Mouse (Mus musculus) CH12.LX (cell line): ENCODE results near the gene C730034F03Rik. TPM values are rescaled to one million over a fixed set of nuclear protein-coding genes. Genes with fewer than 3 reads are reported as not detected.

Experiments used
- DNase-seq: peaks from one replicate; pipeline ENCODE4 v3.0.0-alpha.2; 2013; ENCODE audit errors: extremely low read depth
- H3K27ac ChIP-seq: 2 replicates; pipeline ENCODE4 v1.5.1; 2012; ENCODE audit warnings: low read depth, mild to moderate bottlenecking, control low read depth, moderate library complexity; ENCODE audit not compliant: insufficient read depth
- H3K27me3 ChIP-seq: replicated peaks from 2 replicates; pipeline ENCODE3; 2012; ENCODE audit warnings: inconsistent platforms
- H3K36me3 ChIP-seq, 2 experiments: replicated peaks in 1 of 2; 2 replicates each; pipeline versions ENCODE3 to v1.6.1; 2012; ENCODE audit warnings: inconsistent platforms in 1 of 2, low read length in 1 of 2, mild to moderate bottlenecking in 1 of 2, mixed read lengths in 1 of 2, moderate library complexity in 1 of 2; ENCODE audit not compliant: control insufficient read depth in 1 of 2, insufficient read depth in 1 of 2
- H3K4me1 ChIP-seq, 2 experiments: 2 replicates each; pipeline ENCODE4 v1.6.1; 2012; ENCODE audit warnings: inconsistent platforms in 1 of 2, moderate library complexity in 1 of 2; ENCODE audit not compliant: insufficient read depth in 2 of 2, control insufficient read depth in 1 of 2
- H3K4me2 ChIP-seq: 2 replicates; pipeline ENCODE4 v1.6.1; 2012; ENCODE audit warnings: low read depth, mild to moderate bottlenecking, control low read depth; ENCODE audit not compliant: poor library complexity, insufficient read depth, severe bottlenecking
- H3K4me3 ChIP-seq, 3 experiments: fragments of 150-350 bp in 1 of 3; sonication (generic) in 1 of 3; replicated peaks in 1 of 3; 2 replicates each; pipeline versions ENCODE3 to v1.5.1; 2011 to 2012; ENCODE audit warnings: low read depth in 2 of 3, low read length in 2 of 3, mild to moderate bottlenecking in 2 of 3, moderate library complexity in 2 of 3, control low read depth in 1 of 3, improper control_type of control experiment in 1 of 3, inconsistent platforms in 1 of 3, mixed read lengths in 1 of 3; ENCODE audit not compliant: poor library complexity in 1 of 3
- H3K79me2 ChIP-seq: replicated peaks from 2 replicates; pipeline ENCODE4 v1.6.1; 2012; ENCODE audit warnings: mild to moderate bottlenecking, moderate library complexity; ENCODE audit not compliant: control insufficient read depth, poor library complexity, insufficient read depth, severe bottlenecking; ENCODE audit errors: extremely low read depth
- H3K9ac ChIP-seq: 2 replicates; pipeline ENCODE4 v1.6.1; 2012; ENCODE audit warnings: low read depth, mild to moderate bottlenecking, control low read depth, moderate library complexity; ENCODE audit not compliant: insufficient read depth
- H3K9me3 ChIP-seq: replicated peaks from 2 replicates; pipeline ENCODE3; 2012; ENCODE audit warnings: low read length, inconsistent platforms, mixed read lengths
- BHLHE40 ChIP-seq: IDR thresholded peaks from 2 replicates; pipeline ENCODE4 v1.6.1; 2011; ENCODE audit warnings: mild to moderate bottlenecking, low read depth, low read length, improper control_type of control experiment
- CHD1 ChIP-seq: IDR thresholded peaks from 2 replicates; pipeline ENCODE4 v1.6.1; 2012; ENCODE audit warnings: low read depth, low read length, improper control_type of control experiment, inconsistent platforms
- E2F4 ChIP-seq: IDR thresholded peaks from 2 replicates; pipeline ENCODE4 v1.6.1; 2011; ENCODE audit warnings: low read depth, low read length, improper control_type of control experiment; ENCODE audit not compliant: insufficient replicate concordance
- ELF1 ChIP-seq: IDR thresholded peaks from 2 replicates; pipeline ENCODE4 v1.6.1; 2014; ENCODE audit warnings: low read depth, mild to moderate bottlenecking, inconsistent platforms, low read length, improper control_type of control experiment
- ETS1 ChIP-seq: conservative IDR thresholded peaks from 2 replicates; pipeline ENCODE4 v1.6.1; 2012; ENCODE audit warnings: low read depth, mild to moderate bottlenecking, inconsistent platforms, low read length, improper control_type of control experiment, moderate library complexity
- GABPA ChIP-seq: IDR thresholded peaks from 2 replicates; pipeline ENCODE4 v1.6.1; 2012; ENCODE audit warnings: low read depth, low read length, improper control_type of control experiment, inconsistent platforms; ENCODE audit not compliant: insufficient replicate concordance
- HCFC1 ChIP-seq: IDR thresholded peaks from 2 replicates; pipeline ENCODE4 v1.6.1; 2012; ENCODE audit warnings: low read depth, mild to moderate bottlenecking, inconsistent platforms, low read length, improper control_type of control experiment
- JUND ChIP-seq: conservative IDR thresholded peaks from 2 replicates; pipeline ENCODE4 v1.6.1; 2011; ENCODE audit warnings: low read depth, low read length, improper control_type of control experiment
- MXI1 ChIP-seq: IDR thresholded peaks from 2 replicates; pipeline ENCODE4 v1.6.1; 2011; ENCODE audit warnings: mild to moderate bottlenecking, low read depth, low read length, improper control_type of control experiment
- MYC ChIP-seq: IDR thresholded peaks from 2 replicates; pipeline ENCODE4 v1.6.1; 2011; ENCODE audit warnings: low read depth, mild to moderate bottlenecking, improper control_type of control experiment, low read length
- NELFE ChIP-seq: IDR thresholded peaks from 2 replicates; pipeline ENCODE4 v1.6.1; 2011; ENCODE audit warnings: low read depth, low read length, improper control_type of control experiment
- NRF1 ChIP-seq: IDR thresholded peaks from 2 replicates; pipeline ENCODE4 v1.6.1; 2014; ENCODE audit warnings: low read depth, mild to moderate bottlenecking, inconsistent platforms, low read length, improper control_type of control experiment, moderate library complexity
- POLR2A ChIP-seq: IDR thresholded peaks from 2 replicates; pipeline ENCODE4 v1.6.1; 2011; ENCODE audit warnings: low read depth, mild to moderate bottlenecking, improper control_type of control experiment, low read length
- RAD21 ChIP-seq: IDR thresholded peaks from 2 replicates; pipeline ENCODE4 v1.6.1; 2011; ENCODE audit warnings: low read depth, mild to moderate bottlenecking, low read length, improper control_type of control experiment, moderate library complexity
- SIN3A ChIP-seq: IDR thresholded peaks from 2 replicates; pipeline ENCODE4 v1.6.1; 2012; ENCODE audit warnings: low read length, improper control_type of control experiment, inconsistent platforms
- TBP ChIP-seq: conservative IDR thresholded peaks from 2 replicates; pipeline ENCODE4 v1.6.1; 2011; ENCODE audit warnings: low read depth, low read length, improper control_type of control experiment
- ZKSCAN1 ChIP-seq: IDR thresholded peaks from 2 replicates; pipeline ENCODE4 v1.6.1; 2012; ENCODE audit warnings: low read depth, inconsistent platforms, low read length, improper control_type of control experiment, borderline replicate concordance
- ZMIZ1 ChIP-seq: IDR thresholded peaks from 2 replicates; pipeline ENCODE4 v1.6.1; 2012; ENCODE audit warnings: low read depth, mild to moderate bottlenecking, inconsistent platforms, low read length, improper control_type of control experiment
- dilution Hi-C: fragments of 300-500 bp; cut with MboI; formaldehyde crosslinking; loops from 2 replicates; pipeline ENCODE4 v1.14.3; 2020; ENCODE audit warnings: low sequenced_read_pairs; ENCODE audit not compliant: extremely low pct_unique_long_range_greater_than_20kb, extremely low pct_ligation_motif_present
- in situ Hi-C: fragments of 300-500 bp; cut with MboI; formaldehyde crosslinking; loops from 3 replicates; pipeline ENCODE4 v1.14.3; 2019; ENCODE audit warnings: low sequenced_read_pairs, low pct_ligation_motif_present, low pct_unique_long_range_greater_than_20kb, mixed read lengths
- polyA plus RNA-seq: library from polyadenylated mRNA; unstranded; fragments of >175 nt; gene quantifications from 2 replicates; pipeline ENCODE4 v1.2.1, GENCODE M21; 2012; ENCODE audit warnings: low read depth; ENCODE audit not compliant: insufficient read length
- total RNA-seq, 2 experiments: library from RNA; depleted of rRNA; stranded (reverse); fragments of 300-350 nt in 1 of 2; fragments of >200 nt in 1 of 2; gene quantifications; 2 replicates each; pipeline ENCODE4 v1.2.3; 2012 to 2014

Gene C730034F03Rik
- total and polyA plus RNA-seq, 3 experiments: 0.35 to 3.6 (median 1.1) TPM

GRCm38 (mm10) chr15:89429352-89430221, at the start of gene C730034F03Rik, which contains the start of the genes Gm44502 and Chkb (continued):
- TF ChIP-seq RAD21: no peak
- TF ChIP-seq, all 38 proteins: peak for 18

DNA sequence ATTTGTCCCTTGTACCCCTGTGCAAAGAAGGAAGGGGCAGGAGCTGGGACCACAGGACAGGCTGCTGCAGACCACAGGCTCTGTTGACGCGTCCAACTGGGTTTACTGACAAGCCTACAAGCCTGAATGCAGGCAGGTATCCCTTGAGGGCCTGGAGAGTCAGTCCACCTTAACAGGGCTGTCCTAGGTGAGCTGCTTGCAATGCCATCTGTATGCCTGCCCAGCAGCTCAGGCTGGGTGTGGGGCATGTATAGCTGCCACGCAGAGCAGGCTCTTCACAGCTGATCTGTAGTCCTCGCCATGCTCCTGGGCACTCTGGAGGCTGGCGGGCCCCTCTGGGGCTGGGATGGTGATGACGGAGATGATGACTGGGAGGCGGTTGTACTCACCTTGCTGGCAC, 44.8 kb upstream of the C730034F03Rik start, which contains the start of gene Klhdc7b:
Gene Klhdc7b, plus strand, starts transcription at position 301 of the 400 bp plus-strand sequence.
- Histone ChIP-seq H3K4me3 (no peak within 1 kb of the TSS), H3K27ac (no peak within 1 kb of the TSS), H3K9ac (no peak within 1 kb of the TSS), H3K4me1 (no peaks in the 10 kb centered on the region), H3K9me3 (no peaks in the 10 kb centered on the region), H3K36me3 (no peaks in the 10 kb centered on the region), H3K79me2 (no peaks in the 10 kb centered on the region), H3K4me2 (no peak within 1 kb of the TSS), H3K27me3 (peaks cover 49% of the 10 kb centered on the region)
- TF ChIP-seq NELFE (no peak), MYC (no peak), JUND (no peak), MXI1 (no peak), E2F4 (no peak), SIN3A (no peak), POLR2A (no peak), CHD1 (no peak), RAD21 (no peak), ZKSCAN1 (no peak), ETS1 (no peak), NRF1 (no peak), BHLHE40 (no peak)
- no peak for DNase-seq
- in situ Hi-C loops: no loop called here
- dilution Hi-C loops: no loop called here

- peaks cover 58% of the 10 kb centered on the region for H3K27me3 ChIP-seq
- in situ Hi-C loops (no loop called here), dilution Hi-C loops (no loop called here)
- no peaks in the 10 kb centered on the region for H3K79me2 ChIP-seq
- no peak overlapping the region for H3K27ac ChIP-seq
- DNase-seq: no peak
- H3K4me3 ChIP-seq: no peak overlapping the region
- H3K9ac ChIP-seq: no peak overlapping the region
- H3K4me1 ChIP-seq: no peaks in the 10 kb centered on the region
- no peaks in the 10 kb centered on the region for H3K36me3 ChIP-seq
- no peaks in the 10 kb centered on the region for H3K9me3 ChIP-seq
- H3K4me2 ChIP-seq: no peak overlapping the region
- TF ChIP-seq TBP (no peak), RAD21 (no peak), HCFC1 (no peak), ZMIZ1 (no peak), GABPA (no peak), ELF1 (no peak)
These were observed 42.3 kb upstream of the C730034F03Rik start for GRCm38 (mm10) chr15:89387127-89387526.
